Mouse (Mus musculus): ENCODE data around the gene Tut1. TPM values are rescaled to one million over a fixed set of nuclear protein-coding genes. Genes with fewer than 3 reads are reported as not detected.
A peak's percentile ranks its signal among the peaks of the same experiment; 100 is the strongest.

The Tut1 gene
- polyA plus RNA-seq, 1 experiment = 13.2 TPM

GRCm38 (mm10) chr19:8930117-8930516 lies 23.5 kb upstream of the Tut1 start:
- peak overlapping the region; percentile 95 for H3K4me3 ChIP-seq (ENCODE audit: low read depth, low read length)
- H3K27me3 ChIP-seq (ENCODE audit: control insufficient read depth, insufficient read depth, low read length) = no peaks in the 10 kb centered on the region
- peaks cover 9% of the 10 kb centered on the region for H3K4me1 ChIP-seq (ENCODE audit: control insufficient read depth, insufficient read depth, insufficient read length, low read length)
- 0 out of 2 replicates have a peak overlapping the region, but pooled peaks have one; percentile 77 for H3K27ac ChIP-seq (ENCODE audit: insufficient read depth, low read depth, low read length)
- WGBS = 3% methylated on average over 11 of the region's 11 CpGs
- TF ChIP-seq POLR2A (IDR thresholded peaks at IDR 0.05; ENCODE audit: low read depth, low read length) = no peak
- no peak for TF ChIP-seq CTCF (IDR thresholded peaks at IDR 0.05; ENCODE audit: extremely low read depth, insufficient read length, insufficient replicate concordance, low read depth, low read length)
- peaks cover 14% of the 10 kb centered on the region; the same call in 1 of the 2 replicates for H3K36me3 ChIP-seq (ENCODE audit: control insufficient read depth, insufficient read depth, low read length)

DNA sequence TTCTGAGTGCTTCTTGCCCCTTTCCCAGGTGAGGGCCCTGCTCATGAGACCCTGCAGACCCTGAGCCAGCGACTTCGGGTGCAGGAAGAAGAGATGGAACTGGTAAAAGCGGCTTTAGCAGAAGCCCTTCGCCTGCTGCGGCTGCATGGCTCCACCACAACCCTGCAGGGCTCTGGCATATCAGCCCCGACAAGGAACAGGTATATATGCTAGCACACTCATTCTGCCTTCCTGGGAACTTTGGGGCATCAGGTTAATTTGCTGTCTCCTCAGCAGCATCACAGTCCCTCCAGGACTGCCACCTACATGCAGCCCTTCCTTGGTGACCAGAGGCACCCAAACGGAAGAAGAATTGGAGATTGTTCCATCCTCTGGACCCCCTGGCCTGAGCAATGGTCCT lies 22.9 kb upstream of the Tut1 start:
- H3K27me3 ChIP-seq (ENCODE audit: control insufficient read depth, insufficient read depth, low read length) = no peaks in the 10 kb centered on the region

DNA sequence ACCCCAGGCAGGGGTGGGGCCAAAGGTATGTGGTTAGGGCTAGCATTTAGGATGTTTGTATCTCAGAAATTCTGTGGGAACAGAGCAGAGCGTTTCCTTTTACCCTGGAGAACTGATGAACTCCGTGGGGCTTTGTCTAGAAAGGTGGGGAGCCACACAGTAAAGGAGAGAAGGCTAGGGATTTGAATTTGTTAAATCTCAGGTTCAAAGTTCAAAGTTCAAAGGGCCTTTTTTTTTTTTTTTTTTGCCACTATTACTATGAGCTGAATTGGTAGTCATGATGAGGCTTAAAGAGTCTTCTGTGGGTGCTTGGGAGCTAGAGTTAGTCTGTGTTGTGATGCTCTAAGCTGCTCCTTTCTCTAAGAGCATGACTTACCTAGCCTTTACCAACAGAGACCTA lies 16.9 kb upstream of the Tut1 start:
- Histone ChIP-seq H3K27me3 (ENCODE audit: control insufficient read depth, insufficient read depth, low read length) (no peaks in the 10 kb centered on the region), H3K4me3 (ENCODE audit: low read depth, low read length) (no peak overlapping the region), H3K36me3 (ENCODE audit: control insufficient read depth, insufficient read depth, low read length) (peaks cover 30% of the 10 kb centered on the region), H3K27ac (ENCODE audit: insufficient read depth, low read depth, low read length) (no peak overlapping the region), H3K4me1 (ENCODE audit: control insufficient read depth, insufficient read depth, insufficient read length, low read length) (peaks cover 7% of the 10 kb centered on the region; the same call in 1 of the 2 replicates)
- WGBS = 52% methylated on average over 2 of the region's 2 CpGs
- TF ChIP-seq POLR2A (IDR thresholded peaks at IDR 0.05; ENCODE audit: low read depth, low read length) = no peak
- TF ChIP-seq CTCF (IDR thresholded peaks at IDR 0.05; ENCODE audit: extremely low read depth, insufficient read length, insufficient replicate concordance, low read depth, low read length) = no peak

More for the DNA sequence above, 22.9 kb upstream of the Tut1 start:
- Histone ChIP-seq H3K4me1 (ENCODE audit: control insufficient read depth, insufficient read depth, insufficient read length, low read length) (peaks cover 9% of the 10 kb centered on the region), H3K4me3 (ENCODE audit: low read depth, low read length) (peak overlapping the region; percentile 95; the same call in 1 of the 2 replicates), H3K36me3 (ENCODE audit: control insufficient read depth, insufficient read depth, low read length) (peaks cover 15% of the 10 kb centered on the region; the same call in 1 of the 2 replicates), H3K27ac (ENCODE audit: insufficient read depth, low read depth, low read length) (no peak overlapping the region)
- WGBS = 83% methylated on average over 7 of the region's 7 CpGs
- TF ChIP-seq POLR2A (IDR thresholded peaks at IDR 0.05; ENCODE audit: low read depth, low read length) = no peak

GRCm38 (mm10) chr19:8940526-8941133 lies 13.0 kb upstream of the Tut1 start:
- no peak overlapping the region for H3K27ac ChIP-seq (ENCODE audit: insufficient read depth, low read depth, low read length)
- WGBS = 84% methylated on average over 15 of the region's 15 CpGs
- no peak overlapping the region for H3K4me3 ChIP-seq (ENCODE audit: low read depth, low read length)
- peaks cover 28% of the 10 kb centered on the region for H3K36me3 ChIP-seq (ENCODE audit: control insufficient read depth, insufficient read depth, low read length)
- TF ChIP-seq POLR2A (IDR thresholded peaks at IDR 0.05; ENCODE audit: low read depth, low read length) (no peak), CTCF (IDR thresholded peaks at IDR 0.05; ENCODE audit: extremely low read depth, insufficient read length, insufficient replicate concordance, low read depth, low read length) (no peak)
- H3K4me1 ChIP-seq (ENCODE audit: control insufficient read depth, insufficient read depth, insufficient read length, low read length) = peaks cover 22% of the 10 kb centered on the region
- no peaks in the 10 kb centered on the region for H3K27me3 ChIP-seq (ENCODE audit: control insufficient read depth, insufficient read depth, low read length)

DNA sequence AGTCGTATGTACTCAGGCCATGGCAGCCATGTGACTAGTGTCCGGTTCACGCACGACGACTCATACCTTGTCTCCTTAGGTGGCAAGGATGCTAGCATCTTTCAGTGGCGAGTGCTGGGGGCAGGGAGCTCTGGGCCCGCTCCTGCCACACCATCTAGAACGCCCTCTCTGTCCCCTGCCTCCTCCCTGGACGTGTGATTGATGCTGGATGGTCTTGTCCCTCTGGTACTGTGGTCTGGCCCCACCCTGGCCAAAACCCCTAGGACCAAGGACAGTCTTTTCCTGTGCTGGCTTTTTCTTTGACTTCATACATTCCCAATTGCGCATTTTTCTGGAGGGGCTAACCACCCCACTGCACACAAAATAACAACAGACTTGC lies 12.5 kb upstream of the Tut1 start:
- Histone ChIP-seq H3K4me3 (ENCODE audit: low read depth, low read length) (peak overlapping the region; percentile 97), H3K36me3 (ENCODE audit: control insufficient read depth, insufficient read depth, low read length) (peaks cover 33% of the 10 kb centered on the region), H3K27me3 (ENCODE audit: control insufficient read depth, insufficient read depth, low read length) (no peaks in the 10 kb centered on the region), H3K4me1 (ENCODE audit: control insufficient read depth, insufficient read depth, insufficient read length, low read length) (peaks cover 22% of the 10 kb centered on the region), H3K27ac (ENCODE audit: insufficient read depth, low read depth, low read length) (peak overlapping the region; percentile 4; the same call in 1 of the 2 replicates)
- 52% methylated on average over 10 of the region's 10 CpGs for WGBS
- TF ChIP-seq CTCF (IDR thresholded peaks at IDR 0.05; ENCODE audit: extremely low read depth, insufficient read length, insufficient replicate concordance, low read depth, low read length) (no peak), POLR2A (IDR thresholded peaks at IDR 0.05; ENCODE audit: low read depth, low read length) (no peak)

DNA sequence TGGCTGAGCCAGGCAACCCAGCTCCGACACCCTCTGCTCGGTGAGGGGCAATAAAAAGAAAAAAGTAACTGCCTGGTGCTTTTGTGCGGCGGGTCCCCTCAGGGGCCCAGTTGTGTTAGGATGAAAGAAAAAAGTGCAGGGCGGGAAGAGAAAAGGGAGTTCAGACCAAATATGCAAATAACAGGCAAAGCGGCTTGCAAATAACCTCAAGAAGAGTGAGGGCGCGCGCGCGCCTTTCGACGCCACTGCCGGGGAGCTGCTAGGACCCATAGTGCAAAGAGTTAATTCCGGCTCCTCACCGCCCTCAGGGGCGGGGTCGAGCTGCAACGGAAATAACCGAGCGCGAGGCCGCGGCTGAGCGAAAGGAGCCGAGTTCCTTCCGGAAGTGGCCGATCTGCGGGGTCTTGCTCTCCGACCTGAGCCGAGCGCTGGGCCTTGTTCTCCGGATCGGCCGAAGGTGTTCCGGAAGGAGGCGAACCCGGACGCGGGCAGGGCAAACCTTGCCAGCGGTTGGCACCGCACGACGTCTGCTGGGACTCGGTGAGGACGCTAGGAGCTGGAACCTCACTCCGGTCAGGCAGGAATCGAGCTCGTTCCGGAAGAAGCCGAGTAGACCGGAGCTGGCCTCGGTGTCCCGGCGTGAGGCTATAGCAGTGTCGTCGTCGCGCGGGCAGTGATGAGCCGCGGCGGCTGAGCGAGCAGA lies 12.0 kb upstream of the Tut1 start, which contains the start of gene Mta2:
Gene Mta2, plus strand, starts transcription at position 361 of the 703 bp plus-strand sequence.
- TF ChIP-seq CTCF (IDR thresholded peaks at IDR 0.05; ENCODE audit: extremely low read depth, insufficient read length, insufficient replicate concordance, low read depth, low read length) (no peak), POLR2A (IDR thresholded peaks at IDR 0.05; ENCODE audit: low read depth, low read length) (peak; percentile 74)
- WGBS = under 1% methylated on average over 64 of the region's 64 CpGs
- Histone ChIP-seq H3K27me3 (ENCODE audit: control insufficient read depth, insufficient read depth, low read length) (no peaks in the 10 kb centered on the region), H3K36me3 (ENCODE audit: control insufficient read depth, insufficient read depth, low read length) (peaks cover 33% of the 10 kb centered on the region), H3K27ac (ENCODE audit: insufficient read depth, low read depth, low read length) (peak within 1 kb of the TSS; percentile 99), H3K4me1 (ENCODE audit: control insufficient read depth, insufficient read depth, insufficient read length, low read length) (peaks cover 22% of the 10 kb centered on the region), H3K4me3 (ENCODE audit: low read depth, low read length) (peak within 1 kb of the TSS; percentile 97)

DNA sequence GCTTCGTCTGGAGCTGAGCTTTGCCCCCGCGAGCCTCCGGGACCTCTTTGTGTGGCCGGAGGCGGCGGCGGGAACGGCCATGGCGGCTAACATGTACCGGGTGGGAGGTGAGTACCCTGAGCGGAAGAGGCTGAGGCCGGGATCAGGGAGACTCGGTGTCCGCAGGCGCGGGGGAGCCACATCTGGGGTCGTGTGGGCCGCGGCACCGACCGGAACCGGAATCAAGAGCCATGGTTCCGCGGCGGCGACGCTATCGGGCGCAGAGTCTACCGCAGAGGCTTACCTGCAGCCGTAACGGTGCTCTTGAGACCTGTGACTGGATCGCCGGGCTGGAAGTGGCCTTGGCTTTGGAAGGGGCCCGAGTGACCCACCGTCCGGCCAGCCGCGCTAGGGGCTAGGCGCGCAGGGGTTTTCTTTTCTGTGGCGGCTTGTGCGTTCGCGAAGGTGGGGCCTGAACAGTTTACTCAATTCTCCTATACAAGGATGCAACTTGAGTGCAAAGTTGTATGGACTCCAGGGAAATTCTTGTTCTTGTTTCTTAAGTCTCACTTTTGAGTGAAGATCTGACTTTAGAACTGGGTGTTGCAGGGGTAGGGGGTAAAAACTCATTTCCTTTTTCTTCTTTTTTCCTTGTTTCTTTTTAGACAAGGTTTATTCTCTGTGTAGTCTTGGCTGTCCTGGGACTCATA lies 11.2 kb upstream of the Tut1 start:
- WGBS = under 1% methylated on average over 46 of the region's 46 CpGs
- peak overlapping the region; percentile 99 for H3K27ac ChIP-seq (ENCODE audit: insufficient read depth, low read depth, low read length)
- peaks cover 33% of the 10 kb centered on the region for H3K36me3 ChIP-seq (ENCODE audit: control insufficient read depth, insufficient read depth, low read length)
- H3K4me3 ChIP-seq (ENCODE audit: low read depth, low read length) = peak overlapping the region; percentile 97
- TF ChIP-seq CTCF (IDR thresholded peaks at IDR 0.05; ENCODE audit: extremely low read depth, insufficient read length, insufficient replicate concordance, low read depth, low read length) = no peak
- TF ChIP-seq POLR2A (IDR thresholded peaks at IDR 0.05; ENCODE audit: low read depth, low read length) = no peak
- H3K27me3 ChIP-seq (ENCODE audit: control insufficient read depth, insufficient read depth, low read length) = no peaks in the 10 kb centered on the region
- peaks cover 18% of the 10 kb centered on the region for H3K4me1 ChIP-seq (ENCODE audit: control insufficient read depth, insufficient read depth, insufficient read length, low read length)

Measured in small intestine, adult 2 months (tissue).